Mouse (Mus musculus) liver, embryonic 14.5 days (tissue): Measurements from ENCODE around the gene Gpr162. TPM values are rescaled to one million over a fixed set of nuclear protein-coding genes. Genes with fewer than 3 reads are reported as not detected.

Source experiments
- ATAC-seq: fragments of 200-750 bp; cut with Nextera tagmentation; 2 replicates; pipeline ENCODE4 v1.8.0; 2017; ENCODE audit warnings: moderate number of reproducible peaks, mild to moderate bottlenecking, moderate library complexity; ENCODE audit not compliant: insufficient read depth
- DNase-seq, 3 experiments: peaks; one replicate each; pipeline ENCODE4 v3.0.0-alpha.2; 2012 to 2013; ENCODE audit warnings: low read depth in 3 of 3, low spot score in 3 of 3
- H3K27ac ChIP-seq: fragments of 300-500 bp; sonication (generic); 2 replicates; pipeline ENCODE4 v1.5.1; 2014; ENCODE audit warnings: moderate library complexity, mild to moderate bottlenecking, control low read depth, inconsistent platforms
- H3K27me3 ChIP-seq: fragments of 300-500 bp; sonication (generic); 2 replicates; pipeline ENCODE4 v1.6.1; 2014; ENCODE audit warnings: mild to moderate bottlenecking, low read length, moderate library complexity; ENCODE audit not compliant: control insufficient read depth, insufficient read depth
- H3K36me3 ChIP-seq: fragments of 300-500 bp; sonication (generic); replicated peaks from 2 replicates; pipeline ENCODE4 v1.6.1; 2014; ENCODE audit warnings: low read depth; ENCODE audit not compliant: control insufficient read depth, insufficient read depth
- H3K4me1 ChIP-seq, 2 experiments: fragments of 200-500 bp in 1 of 2; fragments of 300-500 bp in 1 of 2; sonication (generic) in 1 of 2; replicated peaks; 2 replicates each; pipeline ENCODE4 v1.6.1; 2012 to 2014; ENCODE audit warnings: antibody characterized with exemption in 1 of 2, inconsistent platforms in 1 of 2, low read length in 1 of 2; ENCODE audit not compliant: control insufficient read depth in 2 of 2, insufficient read depth in 2 of 2
- H3K4me2 ChIP-seq: fragments of 300-500 bp; sonication (generic); 2 replicates; pipeline ENCODE4 v1.6.1; 2014; ENCODE audit warnings: low read depth, mild to moderate bottlenecking, control low read depth, moderate library complexity
- H3K4me3 ChIP-seq, 2 experiments: fragments of 200-500 bp in 1 of 2; fragments of 300-500 bp in 1 of 2; sonication (generic) in 1 of 2; 2 replicates each; pipeline ENCODE4 v1.5.1; 2012 to 2014; ENCODE audit warnings: low read depth in 2 of 2, low read length in 2 of 2, mild to moderate bottlenecking in 2 of 2, control low read depth in 1 of 2, inconsistent platforms in 1 of 2, moderate library complexity in 1 of 2; ENCODE audit not compliant: insufficient read depth in 1 of 2
- H3K9ac ChIP-seq: fragments of 300-500 bp; sonication (generic); replicated peaks from 2 replicates; pipeline ENCODE4 v1.6.1; 2014; ENCODE audit warnings: mild to moderate bottlenecking, control low read depth, moderate library complexity
- H3K9me3 ChIP-seq: fragments of 300-500 bp; sonication (generic); 2 replicates; pipeline ENCODE4 v1.6.1; 2016; ENCODE audit warnings: low read length, mixed read lengths; ENCODE audit not compliant: control insufficient read depth
- CTCF ChIP-seq: IDR thresholded peaks from 2 replicates; pipeline ENCODE4 v1.5.1; 2016; ENCODE audit warnings: antibody characterized with exemption, low read depth, control low read depth
- EP300 ChIP-seq: IDR thresholded peaks from 2 replicates; pipeline ENCODE4 v1.6.1; 2016; ENCODE audit warnings: antibody characterized with exemption, low read depth
- WGBS: fragments of 180-500 bp; shearing (Covaris S2); extraction: QIAGEN DNeasy Blood & Tissue Kit; methylation state at CpG from one replicate; pipeline ENCODE4 v1.1.7; 2014; ENCODE audit not compliant: insufficient replicate concordance; 5-methylcytosine and 5-hydroxymethylcytosine counted together
- polyA plus RNA-seq, 2 experiments: library from polyadenylated mRNA; depleted of rRNA in 1 of 2; stranded (reverse) in 1 of 2; unstranded in 1 of 2; fragments of >200 nt; fragmentation: Nextera tagmentation in 1 of 2; extraction: Ambion mirVana in 1 of 2; gene quantifications; 2 replicates each; pipeline versions ENCODE4 v1.2.1 to v1.2.3; 2012 to 2014

Gpr162 gene
- polyA plus RNA-seq, 2 experiments = 0.03 TPM; not detected in 1

DNA sequence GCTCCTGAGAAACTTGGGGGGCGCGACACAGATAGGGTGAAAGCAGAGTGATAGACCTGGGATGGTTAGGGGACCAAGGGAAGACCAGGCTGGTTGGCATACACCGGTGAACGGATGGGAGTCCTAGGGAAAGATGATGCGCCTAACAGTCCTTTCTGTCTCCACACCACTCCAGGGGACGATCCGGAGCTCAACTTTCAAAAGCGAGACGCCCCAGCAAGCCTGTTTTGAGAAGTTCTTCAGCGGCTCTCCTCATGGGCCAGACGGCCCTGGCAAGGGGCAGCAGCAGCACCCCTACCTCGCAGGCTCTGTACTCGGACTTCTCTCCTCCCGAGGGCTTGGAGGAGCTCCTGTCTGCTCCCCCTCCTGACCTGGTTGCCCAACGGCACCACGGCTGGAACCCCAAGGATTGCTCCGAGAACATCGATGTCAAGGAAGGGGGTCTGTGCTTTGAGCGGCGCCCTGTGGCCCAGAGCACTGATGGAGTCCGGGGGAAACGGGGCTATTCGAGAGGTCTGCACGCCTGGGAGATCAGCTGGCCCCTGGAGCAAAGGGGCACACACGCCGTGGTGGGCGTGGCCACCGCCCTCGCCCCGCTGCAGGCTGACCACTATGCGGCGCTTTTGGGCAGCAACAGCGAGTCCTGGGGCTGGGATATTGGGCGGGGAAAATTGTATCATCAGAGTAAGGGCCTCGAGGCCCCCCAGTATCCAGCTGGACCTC lies 54.6 kb downstream of the Gpr162 start:
- Histone ChIP-seq H3K27ac (peak overlapping the region; percentile 86), H3K27me3 (no peaks in the 10 kb centered on the region), H3K9me3 (no peaks in the 10 kb centered on the region), H3K36me3 (peaks cover 22% of the 10 kb centered on the region), H3K4me2 (peak overlapping the region; percentile 87), H3K9ac (peak overlapping the region; percentile 77), H3K4me3 (peak overlapping the region; percentile 75 to 79), H3K4me1 (peaks cover 34 to 39% of the 10 kb centered on the region in 2 experiments)
- under 1% methylated on average over 35 of the region's 35 CpGs for WGBS
- TF ChIP-seq CTCF (peak; percentile 95), EP300 (no peak)
- ATAC-seq (peak; percentile 35), DNase-seq (peak; percentile 61 to 71 (median 66))

Other genes with a start within 250 kb of the Gpr162 start
- 0.01 TPM in 1 of 2 replicates, not detected in the other for gene C1s2, start 227.9 kb downstream of the Gpr162 start, polyA plus RNA-seq (2012; rRNA removed)
- not detected in 2 replicates for gene C1s2, start 227.9 kb downstream of the Gpr162 start, polyA plus RNA-seq (2014; fragmentation: Nextera tagmentation; extraction: Ambion mirVana)
- 61.4 and 65.7 TPM in 2 replicates for gene Lpcat3, start 201.0 kb downstream of the Gpr162 start, polyA plus RNA-seq (2012; rRNA removed)
- gene Lpcat3, start 201.0 kb downstream of the Gpr162 start, polyA plus RNA-seq (2014; fragmentation: Nextera tagmentation; extraction: Ambion mirVana) = 64.2 and 67.0 TPM in 2 replicates
- gene Emg1, start 151.8 kb downstream of the Gpr162 start, polyA plus RNA-seq (2012; rRNA removed) = 91.1 and 103 TPM in 2 replicates
- 147 and 162 TPM in 2 replicates for gene Emg1, start 151.8 kb downstream of the Gpr162 start, polyA plus RNA-seq (2014; fragmentation: Nextera tagmentation; extraction: Ambion mirVana)
- gene Phb2, start 151.6 kb downstream of the Gpr162 start, polyA plus RNA-seq (2012; rRNA removed) = 101 and 124 TPM in 2 replicates
- gene Phb2, start 151.6 kb downstream of the Gpr162 start, polyA plus RNA-seq (2014; fragmentation: Nextera tagmentation; extraction: Ambion mirVana) = 210 and 240 TPM in 2 replicates
- 14.3 and 17.9 TPM in 2 replicates for gene Ptpn6, start 125.3 kb downstream of the Gpr162 start, polyA plus RNA-seq (2012; rRNA removed)
- gene Ptpn6, start 125.3 kb downstream of the Gpr162 start, polyA plus RNA-seq (2014; fragmentation: Nextera tagmentation; extraction: Ambion mirVana) = 26.6 and 28.4 TPM in 2 replicates
- gene Grcc10, start 122.6 kb downstream of the Gpr162 start, polyA plus RNA-seq (2012; rRNA removed) = 27.9 and 50.2 TPM in 2 replicates
- gene Grcc10, start 122.6 kb downstream of the Gpr162 start, polyA plus RNA-seq (2014; fragmentation: Nextera tagmentation; extraction: Ambion mirVana) = 74.0 and 80.0 TPM in 2 replicates
- gene Gm45234, start 108.0 kb downstream of the Gpr162 start, polyA plus RNA-seq (2012; rRNA removed) = 0.37 TPM in 1 of 2 replicates, not detected in the other
- not detected in 2 replicates for gene Gm45234, start 108.0 kb downstream of the Gpr162 start, polyA plus RNA-seq (2014; fragmentation: Nextera tagmentation; extraction: Ambion mirVana)
- 2.5 and 2.8 TPM in 2 replicates for gene Atn1, start 107.5 kb downstream of the Gpr162 start, polyA plus RNA-seq (2012; rRNA removed)
- 0.58 and 1.5 TPM in 2 replicates for gene Atn1, start 107.5 kb downstream of the Gpr162 start, polyA plus RNA-seq (2014; fragmentation: Nextera tagmentation; extraction: Ambion mirVana)
- 0.47 and 0.50 TPM in 2 replicates for gene Eno2, start 94.3 kb downstream of the Gpr162 start, polyA plus RNA-seq (2012; rRNA removed)
- 0.09 TPM in 1 of 2 replicates, not detected in the other for gene Eno2, start 94.3 kb downstream of the Gpr162 start, polyA plus RNA-seq (2014; fragmentation: Nextera tagmentation; extraction: Ambion mirVana)
- gene Lrrc23, start 84.3 kb downstream of the Gpr162 start, polyA plus RNA-seq (2012; rRNA removed) = 0.09 TPM in 1 of 2 replicates, not detected in the other
- not detected in 2 replicates for gene Lrrc23, start 84.3 kb downstream of the Gpr162 start, polyA plus RNA-seq (2014; fragmentation: Nextera tagmentation; extraction: Ambion mirVana)
- 4.1 and 5.0 TPM in 2 replicates for gene Spsb2, start 55.3 kb downstream of the Gpr162 start, polyA plus RNA-seq (2012; rRNA removed)
- 4.7 and 5.0 TPM in 2 replicates for gene Spsb2, start 55.3 kb downstream of the Gpr162 start, polyA plus RNA-seq (2014; fragmentation: Nextera tagmentation; extraction: Ambion mirVana)
- 266 and 292 TPM in 2 replicates for gene Tpi1, start 49.7 kb downstream of the Gpr162 start, polyA plus RNA-seq (2012; rRNA removed)
- 418 and 420 TPM in 2 replicates for gene Tpi1, start 49.7 kb downstream of the Gpr162 start, polyA plus RNA-seq (2014; fragmentation: Nextera tagmentation; extraction: Ambion mirVana)
- gene Usp5, start 34.5 kb downstream of the Gpr162 start, polyA plus RNA-seq (2012; rRNA removed) = 24.4 and 27.6 TPM in 2 replicates
- 38.0 and 42.5 TPM in 2 replicates for gene Usp5, start 34.5 kb downstream of the Gpr162 start, polyA plus RNA-seq (2014; fragmentation: Nextera tagmentation; extraction: Ambion mirVana)
- gene Cdca3, start 34.4 kb downstream of the Gpr162 start, polyA plus RNA-seq (2012; rRNA removed) = 147 and 165 TPM in 2 replicates
- 205 and 206 TPM in 2 replicates for gene Cdca3, start 34.4 kb downstream of the Gpr162 start, polyA plus RNA-seq (2014; fragmentation: Nextera tagmentation; extraction: Ambion mirVana)
- 0.03 and 0.06 TPM in 2 replicates for gene Gnb3, start 23.7 kb downstream of the Gpr162 start, polyA plus RNA-seq (2012; rRNA removed)
- 0.23 TPM in 1 of 2 replicates, not detected in the other for gene Gnb3, start 23.7 kb downstream of the Gpr162 start, polyA plus RNA-seq (2014; fragmentation: Nextera tagmentation; extraction: Ambion mirVana)
- gene P3h3, start 6.2 kb downstream of the Gpr162 start, polyA plus RNA-seq (2012; rRNA removed) = 3.2 and 3.5 TPM in 2 replicates
- gene P3h3, start 6.2 kb downstream of the Gpr162 start, polyA plus RNA-seq (2014; fragmentation: Nextera tagmentation; extraction: Ambion mirVana) = 0.83 and 0.88 TPM in 2 replicates
- gene Cd4, start 24.2 kb upstream of the Gpr162 start, polyA plus RNA-seq (2012; rRNA removed) = 0.07 and 0.10 TPM in 2 replicates
- gene Cd4, start 24.2 kb upstream of the Gpr162 start, polyA plus RNA-seq (2014; fragmentation: Nextera tagmentation; extraction: Ambion mirVana) = 0.03 TPM in 1 of 2 replicates, not detected in the other
- 0.10 and 0.11 TPM in 2 replicates for gene Lag3, start 47.7 kb upstream of the Gpr162 start, polyA plus RNA-seq (2012; rRNA removed)
- 0.17 TPM in 1 of 2 replicates, not detected in the other for gene Lag3, start 47.7 kb upstream of the Gpr162 start, polyA plus RNA-seq (2014; fragmentation: Nextera tagmentation; extraction: Ambion mirVana)
- gene Ptms, start 56.1 kb upstream of the Gpr162 start, polyA plus RNA-seq (2012; rRNA removed) = 109 and 131 TPM in 2 replicates
- gene Ptms, start 56.1 kb upstream of the Gpr162 start, polyA plus RNA-seq (2014; fragmentation: Nextera tagmentation; extraction: Ambion mirVana) = 29.7 and 39.7 TPM in 2 replicates
- gene Mlf2, start 67.4 kb upstream of the Gpr162 start, polyA plus RNA-seq (2012; rRNA removed) = 85.0 and 96.5 TPM in 2 replicates
- 98.1 and 116 TPM in 2 replicates for gene Mlf2, start 67.4 kb upstream of the Gpr162 start, polyA plus RNA-seq (2014; fragmentation: Nextera tagmentation; extraction: Ambion mirVana)
- 57.8 and 62.6 TPM in 2 replicates for gene Cops7a, start 101.6 kb upstream of the Gpr162 start, polyA plus RNA-seq (2012; rRNA removed)
- gene Cops7a, start 101.6 kb upstream of the Gpr162 start, polyA plus RNA-seq (2014; fragmentation: Nextera tagmentation; extraction: Ambion mirVana) = 51.5 and 52.6 TPM in 2 replicates
- 0.07 and 0.09 TPM in 2 replicates for gene Pianp, start 132.7 kb upstream of the Gpr162 start, polyA plus RNA-seq (2012; rRNA removed)
- gene Pianp, start 132.7 kb upstream of the Gpr162 start, polyA plus RNA-seq (2014; fragmentation: Nextera tagmentation; extraction: Ambion mirVana) = not detected in 2 replicates
- 20.2 and 22.2 TPM in 2 replicates for gene Zfp384, start 145.2 kb upstream of the Gpr162 start, polyA plus RNA-seq (2012; rRNA removed)
- 2.9 and 3.1 TPM in 2 replicates for gene Zfp384, start 145.2 kb upstream of the Gpr162 start, polyA plus RNA-seq (2014; fragmentation: Nextera tagmentation; extraction: Ambion mirVana)
- 14.1 and 17.9 TPM in 2 replicates for gene Ing4, start 175.8 kb upstream of the Gpr162 start, polyA plus RNA-seq (2012; rRNA removed)
- 17.2 and 21.9 TPM in 2 replicates for gene Ing4, start 175.8 kb upstream of the Gpr162 start, polyA plus RNA-seq (2014; fragmentation: Nextera tagmentation; extraction: Ambion mirVana)
- gene Acrbp, start 185.7 kb upstream of the Gpr162 start, polyA plus RNA-seq (2012; rRNA removed) = 2.1 and 3.1 TPM in 2 replicates
- gene Acrbp, start 185.7 kb upstream of the Gpr162 start, polyA plus RNA-seq (2014; fragmentation: Nextera tagmentation; extraction: Ambion mirVana) = 1.3 and 2.0 TPM in 2 replicates
- 1.6 and 1.8 TPM in 2 replicates for gene Lpar5, start 203.9 kb upstream of the Gpr162 start, polyA plus RNA-seq (2012; rRNA removed)
- gene Lpar5, start 203.9 kb upstream of the Gpr162 start, polyA plus RNA-seq (2014; fragmentation: Nextera tagmentation; extraction: Ambion mirVana) = 0.68 and 1.0 TPM in 2 replicates
- 13.9 and 24.7 TPM in 2 replicates for gene Chd4, start 232.0 kb upstream of the Gpr162 start, polyA plus RNA-seq (2012; rRNA removed)
- 19.7 and 24.3 TPM in 2 replicates for gene Chd4, start 232.0 kb upstream of the Gpr162 start, polyA plus RNA-seq (2014; fragmentation: Nextera tagmentation; extraction: Ambion mirVana)